Mouse (Mus musculus) heart, adult 2 months (tissue): ENCODE data around the gene Cfdp1. TPM values are rescaled to one million over a fixed set of nuclear protein-coding genes. Genes with fewer than 3 reads are reported as not detected.

Source experiments
- DNase-seq, 2 experiments: peaks; one replicate each; pipeline ENCODE4 v3.0.0; 2021
- H3K27ac ChIP-seq: fragments of 200-600 bp; 2 replicates; pipeline ENCODE4 v1.8.1; 2022
- H3K27me3 ChIP-seq: fragments of 200-500 bp; 2 replicates; pipeline ENCODE4 v1.6.1; 2012; ENCODE audit warnings: mild to moderate bottlenecking, low read length, inconsistent platforms, mixed read lengths; ENCODE audit not compliant: control insufficient read depth, insufficient read depth
- H3K36me3 ChIP-seq: fragments of 200-500 bp; 2 replicates; pipeline ENCODE4 v1.6.1; 2012; ENCODE audit warnings: low read length, inconsistent platforms; ENCODE audit not compliant: control insufficient read depth, insufficient read depth
- H3K4me1 ChIP-seq: fragments of 200-500 bp; 2 replicates; pipeline ENCODE4 v1.6.1; 2011; ENCODE audit warnings: low read length; ENCODE audit not compliant: control insufficient read depth, insufficient read depth
- H3K4me3 ChIP-seq: fragments of 200-600 bp; 2 replicates; pipeline ENCODE4 v1.8.1; 2022
- H3K79me2 ChIP-seq: fragments of 200-500 bp; replicated peaks from 2 replicates; pipeline ENCODE4 v1.6.1; 2012; ENCODE audit warnings: mild to moderate bottlenecking, inconsistent platforms, low read length, moderate library complexity, mixed read lengths; ENCODE audit not compliant: control insufficient read depth, insufficient read depth
- H3K9ac ChIP-seq: fragments of 200-500 bp; 2 replicates; pipeline ENCODE4 v1.6.1; 2012; ENCODE audit warnings: low read depth, mild to moderate bottlenecking, control low read depth, inconsistent platforms, low read length, mixed read lengths
- CTCF ChIP-seq: fragments of 200-600 bp; IDR thresholded peaks from 2 replicates; pipeline ENCODE4 v1.8.1; 2022; ENCODE audit warnings: antibody characterized with exemption, mild to moderate bottlenecking, moderate library complexity
- EP300 ChIP-seq: fragments of 200-500 bp; IDR thresholded peaks from 2 replicates; pipeline ENCODE4 v1.6.1; 2011; ENCODE audit warnings: low read depth, low read length, control low read depth; ENCODE audit not compliant: insufficient read depth
- POLR2A ChIP-seq: fragments of 200-500 bp; IDR thresholded peaks from 2 replicates; pipeline ENCODE4 v1.6.1; 2011; ENCODE audit warnings: mild to moderate bottlenecking, low read depth, low read length, control low read depth; ENCODE audit not compliant: insufficient read depth
- whole genome bisulfite sequencing: fragments of 180-500 bp; shearing (Covaris S2); methylation state at CpG from one replicate; pipeline ENCODE4 v1.1.7; 2018; 5-methylcytosine and 5-hydroxymethylcytosine counted together
- intact Hi-C: fragments of 180-260 bp; cut with DNase I; formaldehyde crosslinking; loops from one replicate; pipeline ENCODE4 v1.15.1; 2025
- polyA plus RNA-seq: library from polyadenylated mRNA; depleted of rRNA; stranded (reverse); fragments of >200 nt; gene quantifications from 2 replicates; pipeline ENCODE4 v1.2.3, GENCODE M21; 2012
- total RNA-seq, 2 experiments: library from RNA; stranded (reverse); gene quantifications; 2 replicates each; pipeline ENCODE4 v1.2.3; 2021

Cfdp1 gene
- total and polyA plus RNA-seq, 3 experiments, result 5.6 to 34.4 (median 32.7) TPM

GRCm38 (mm10) chr8:111743792-111744696 lies 110.0 kb downstream of the Cfdp1 start, which contains the start of gene Bcar1:
Bcar1 (minus strand) TSS chr8:111743809.
- Histone ChIP-seq H3K36me3 (no peaks in the 10 kb centered on the region), H3K4me3 (peak within 1 kb of the TSS; percentile 88), H3K27me3 (no peaks in the 10 kb centered on the region), H3K27ac (peak within 1 kb of the TSS; percentile 96), H3K79me2 (no peaks in the 10 kb centered on the region), H3K4me1 (peaks cover 39% of the 10 kb centered on the region), H3K9ac (peak within 1 kb of the TSS; percentile 87)
- WGBS, result 15% methylated on average over 32 of the region's 40 CpGs
- peak; percentile 85 to 90 for DNase-seq
- intact Hi-C loops, result loop anchor here (2.0 kb wide), 1 partner anchor 43 kb away; no protein-coding TSS in a partner anchor
- TF ChIP-seq EP300 (0 out of 2 replicates have a peak, but pooled peaks have one; percentile 9), POLR2A (no peak), CTCF (no peak)

GRCm38 (mm10) chr8:111743101-111743791 lies 110.8 kb downstream of the Cfdp1 start:
- peaks cover 43% of the 10 kb centered on the region for H3K4me1 ChIP-seq
- under 1% methylated on average over 43 of the region's 44 CpGs for WGBS
- H3K27me3 ChIP-seq, result no peaks in the 10 kb centered on the region
- H3K27ac ChIP-seq, result peak overlapping the region; percentile 96
- intact Hi-C loops, result loop anchor here (2.0 kb wide), 1 partner anchor 44 kb away; no protein-coding TSS in a partner anchor
- DNase-seq, result peak; percentile 32 to 59
- H3K9ac ChIP-seq, result peak overlapping the region; percentile 87
- H3K4me3 ChIP-seq, result peak overlapping the region; percentile 88
- no peaks in the 10 kb centered on the region for H3K36me3 ChIP-seq
- TF ChIP-seq POLR2A (no peak), CTCF (peak; percentile 14; the same call in 1 of the 2 replicates)
- H3K79me2 ChIP-seq, result no peaks in the 10 kb centered on the region

- H3K9ac ChIP-seq, result peak overlapping the region; percentile 87
- peak overlapping the region; percentile 96 for H3K27ac ChIP-seq
- peaks cover 43% of the 10 kb centered on the region for H3K4me1 ChIP-seq
- H3K79me2 ChIP-seq, result no peaks in the 10 kb centered on the region
- DNase-seq, result peak; percentile 50 to 52
- no peak for TF ChIP-seq CTCF
- no peak for TF ChIP-seq EP300
- TF ChIP-seq POLR2A, result no peak
- 14% methylated on average over 11 of the region's 11 CpGs for WGBS
- intact Hi-C loops, result loop anchor here (2.0 kb wide), 1 partner anchor 44 kb away; no protein-coding TSS in a partner anchor
- H3K4me3 ChIP-seq, result peak overlapping the region; percentile 88
- no peaks in the 10 kb centered on the region for H3K27me3 ChIP-seq
- no peaks in the 10 kb centered on the region for H3K36me3 ChIP-seq
These were observed 111.6 kb downstream of the Cfdp1 start for GRCm38 (mm10) chr8:111742261-111743037.

- WGBS, result 30% methylated on average over 6 of the region's 6 CpGs
- Histone ChIP-seq H3K4me1 (peaks cover 44% of the 10 kb centered on the region), H3K79me2 (peaks cover 2% of the 10 kb centered on the region; the same call in 1 of the 2 replicates), H3K4me3 (peak overlapping the region; percentile 88; the same call in 1 of the 2 replicates), H3K9ac (no peak overlapping the region), H3K27me3 (no peaks in the 10 kb centered on the region), H3K27ac (peak overlapping the region; percentile 96), H3K36me3 (no peaks in the 10 kb centered on the region)
- intact Hi-C loops, result no loop called here
- peak in 1 of 2 experiments; percentile 30 for DNase-seq
- TF ChIP-seq CTCF (no peak), POLR2A (no peak), EP300 (no peak)
These were observed 112.5 kb downstream of the Cfdp1 start for GRCm38 (mm10) chr8:111741556-111741955.

- H3K4me3 ChIP-seq, result 0 out of 2 replicates have a peak overlapping the region, but pooled peaks have one; percentile 2
- intact Hi-C loops, result no loop called here
- H3K27ac ChIP-seq, result peak overlapping the region; percentile 96
- H3K4me1 ChIP-seq, result peaks cover 46% of the 10 kb centered on the region
- peaks cover 3% of the 10 kb centered on the region for H3K79me2 ChIP-seq
- DNase-seq, result peak; percentile 38 to 57
- H3K36me3 ChIP-seq, result no peaks in the 10 kb centered on the region; the same call in 1 of the 2 replicates
- peak overlapping the region; percentile 33 for H3K9ac ChIP-seq
- no peaks in the 10 kb centered on the region for H3K27me3 ChIP-seq
- 43% methylated on average over 8 of the region's 8 CpGs for WGBS
- TF ChIP-seq POLR2A (no peak), EP300 (0 out of 2 replicates have a peak, but pooled peaks have one; percentile 28), CTCF (no peak)
These were observed 113.1 kb downstream of the Cfdp1 start for GRCm38 (mm10) chr8:111740994-111741393.
